Mouse (Mus musculus) heart, postnatal 0 days (tissue): Measurements from ENCODE around the gene Fcgr2b.

ENCODE experiments used
- CTCF ChIP-seq: IDR thresholded peaks from 2 replicates; pipeline ENCODE4 v1.5.1; 2016; ENCODE audit warnings: antibody characterized with exemption, control low read depth, low read depth
- EP300 ChIP-seq: IDR thresholded peaks from 2 replicates; pipeline ENCODE4 v1.6.1; 2016; ENCODE audit warnings: antibody characterized with exemption, low read depth

DNA sequence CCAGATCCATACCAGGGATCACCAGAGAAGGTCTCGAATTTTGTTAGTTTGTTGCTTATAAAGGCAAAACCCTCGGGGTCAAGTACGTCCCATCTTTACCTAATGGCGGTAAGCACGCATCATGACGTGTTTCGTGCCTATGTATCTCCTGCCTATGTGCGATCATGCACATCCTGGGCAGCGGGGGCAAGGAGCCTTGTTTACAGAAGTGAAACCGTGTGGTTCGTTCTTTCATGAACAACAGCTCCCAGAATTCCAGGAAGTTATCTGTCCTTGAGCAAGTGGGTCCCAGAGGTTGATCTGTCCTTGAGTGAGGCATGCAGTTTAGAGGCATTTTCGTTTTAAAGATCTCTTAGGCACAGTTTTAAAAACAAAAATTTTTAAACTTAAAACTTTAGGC, 37.1 kb downstream of the Fcgr2b start:
- no peak for TF ChIP-seq CTCF
- TF ChIP-seq EP300: no peak
